Mouse (Mus musculus) intestine, embryonic 16.5 days (tissue): ENCODE results near the gene Lhx8. TPM values are rescaled to one million over a fixed set of nuclear protein-coding genes. Genes with fewer than 3 reads are reported as not detected.

ENCODE experiments used
- ATAC-seq: fragments of 200-750 bp; cut with Nextera tagmentation; 2 replicates; pipeline ENCODE4 v1.8.0; 2017; ENCODE audit warnings: moderate TSS enrichment, moderate library complexity
- H3K27ac ChIP-seq: fragments of 300-500 bp; sonication (generic); 2 replicates; pipeline ENCODE4 v1.5.1; 2014; ENCODE audit warnings: mild to moderate bottlenecking, low read length
- H3K27me3 ChIP-seq: fragments of 300-500 bp; sonication (generic); replicated peaks from 2 replicates; pipeline ENCODE4 v1.6.1; 2014; ENCODE audit warnings: low read length, control low read depth, mixed read lengths; ENCODE audit not compliant: control insufficient read depth, insufficient read depth
- H3K36me3 ChIP-seq: fragments of 300-500 bp; sonication (generic); 2 replicates; pipeline ENCODE4 v1.6.1; 2014; ENCODE audit warnings: low read length, control low read depth; ENCODE audit not compliant: control insufficient read depth, insufficient read depth
- H3K4me1 ChIP-seq: fragments of 300-500 bp; sonication (generic); 2 replicates; pipeline ENCODE4 v1.6.1; 2014; ENCODE audit warnings: low read length, control low read depth, mixed read lengths; ENCODE audit not compliant: control insufficient read depth, insufficient read depth
- H3K4me2 ChIP-seq: fragments of 300-500 bp; sonication (generic); 2 replicates; pipeline ENCODE4 v1.6.1; 2014; ENCODE audit warnings: low read depth, low read length, control low read depth
- H3K4me3 ChIP-seq: fragments of 300-500 bp; sonication (generic); 2 replicates; pipeline ENCODE4 v1.5.1; 2014; ENCODE audit warnings: mild to moderate bottlenecking, low read length
- H3K9ac ChIP-seq: fragments of 300-500 bp; sonication (generic); 2 replicates; pipeline ENCODE4 v1.6.1; 2014; ENCODE audit warnings: low read depth, low read length
- H3K9me3 ChIP-seq: fragments of 300-500 bp; sonication (generic); 2 replicates; pipeline ENCODE4 v1.6.1; 2016; ENCODE audit warnings: low read length, control low read depth; ENCODE audit not compliant: control insufficient read depth
- WGBS: fragments of 180-500 bp; shearing (Covaris S2); extraction: QIAGEN DNeasy Blood & Tissue Kit; methylation state at CpG from one replicate; pipeline ENCODE4 v1.1.7; 2014; 5-methylcytosine and 5-hydroxymethylcytosine counted together
- polyA plus RNA-seq: library from polyadenylated mRNA; unstranded; fragments of >200 nt; fragmentation: Nextera tagmentation; extraction: Ambion mirVana; gene quantifications from 2 replicates; pipeline ENCODE4 v1.2.1, GENCODE M21; 2015

Gene Lhx8
- polyA plus RNA-seq, 1 experiment from 2014 or later, result not detected

DNA sequence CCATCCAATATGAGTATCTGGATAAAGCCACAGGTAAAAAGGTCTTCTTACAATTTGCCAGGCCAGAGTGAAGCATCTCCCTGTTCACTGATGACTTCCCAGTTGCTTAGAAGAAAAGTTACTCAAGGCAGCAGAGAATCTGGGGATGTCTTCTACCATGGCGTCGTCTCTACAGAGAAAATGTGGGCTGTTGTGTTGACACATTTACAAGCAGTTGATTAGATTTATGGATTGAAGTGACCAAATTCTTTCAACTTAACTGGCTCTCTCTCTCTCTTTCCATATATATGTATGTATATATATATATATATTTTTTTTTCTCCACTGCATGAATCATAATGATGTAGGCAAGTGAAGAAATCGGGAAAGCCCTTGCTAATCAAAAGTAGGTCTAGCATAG lies 55.8 kb downstream of the Lhx8 start:
- no peak for ATAC-seq
- no peaks in the 10 kb centered on the region for H3K4me1 ChIP-seq
- WGBS, result 58% methylated on average over 3 of the region's 3 CpGs

DNA sequence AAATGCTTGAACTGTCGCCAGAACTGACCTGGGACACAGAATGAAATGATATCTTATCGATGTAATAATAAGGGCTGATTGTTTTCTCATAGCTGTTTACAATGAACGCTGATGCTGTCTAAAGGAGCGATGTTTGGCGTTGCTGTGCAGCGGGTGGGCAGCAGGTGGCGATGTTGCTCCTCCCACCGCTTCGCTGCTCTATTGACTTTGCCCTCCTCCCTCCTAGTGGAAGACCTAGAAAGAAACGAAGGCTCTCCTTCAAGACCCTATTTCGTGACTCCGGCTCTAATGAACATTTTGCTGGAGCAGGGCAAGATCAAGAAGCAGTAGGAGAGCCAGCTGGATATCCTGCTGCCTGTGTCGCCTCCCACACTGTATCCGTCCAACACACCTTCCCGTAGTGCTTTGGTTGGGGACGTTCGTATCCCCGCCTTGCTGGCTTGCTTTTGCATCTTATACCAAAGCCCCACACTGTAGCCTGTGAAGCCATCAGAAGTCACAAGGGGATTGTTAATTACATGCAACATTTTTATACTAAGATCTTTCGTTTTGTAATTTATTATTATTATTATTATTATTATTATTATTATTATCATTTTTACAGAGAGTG lies 60.6 kb downstream of the Lhx8 start:
- Histone ChIP-seq H3K4me1 (no peaks in the 10 kb centered on the region), H3K27me3 (no peaks in the 10 kb centered on the region; the same call in 1 of the 2 replicates), H3K4me2 (peak overlapping the region; percentile 60), H3K36me3 (no peaks in the 10 kb centered on the region), H3K27ac (no peak overlapping the region), H3K4me3 (no peak overlapping the region), H3K9me3 (no peaks in the 10 kb centered on the region), H3K9ac (no peak overlapping the region)
- WGBS, result 17% methylated on average over 19 of the region's 19 CpGs
- peak; percentile 66 for ATAC-seq

More for the DNA sequence above, 55.8 kb downstream of the Lhx8 start:
- no peak overlapping the region for H3K9ac ChIP-seq
- H3K4me2 ChIP-seq, result no peak overlapping the region
- H3K4me3 ChIP-seq, result no peak overlapping the region
- no peak overlapping the region for H3K27ac ChIP-seq
- no peaks in the 10 kb centered on the region for H3K36me3 ChIP-seq
- no peaks in the 10 kb centered on the region; the same call in 1 of the 2 replicates for H3K27me3 ChIP-seq
- H3K9me3 ChIP-seq, result no peaks in the 10 kb centered on the region

DNA sequence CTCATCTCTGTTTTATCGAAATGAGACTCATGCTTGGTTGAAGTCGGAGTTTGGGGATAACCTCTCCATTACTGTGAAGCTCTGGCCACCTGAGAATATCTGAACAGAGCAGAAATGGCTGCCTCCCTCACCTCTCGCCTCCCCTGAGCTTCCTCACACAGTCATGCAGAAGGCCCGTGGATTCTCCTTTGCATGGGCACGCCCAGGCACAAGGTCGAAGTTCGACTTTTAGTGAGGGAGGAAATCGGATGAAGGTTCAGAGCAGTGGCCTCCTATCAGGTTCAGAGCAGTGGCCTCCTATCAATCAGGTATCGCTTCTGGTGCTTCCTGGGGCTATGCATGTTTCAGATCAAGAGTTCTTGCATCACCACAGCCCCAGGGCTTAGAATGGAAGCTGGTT lies 62.1 kb downstream of the Lhx8 start:
- Histone ChIP-seq H3K4me2 (no peak overlapping the region), H3K9me3 (no peaks in the 10 kb centered on the region), H3K4me1 (no peaks in the 10 kb centered on the region), H3K4me3 (no peak overlapping the region), H3K9ac (no peak overlapping the region), H3K36me3 (no peaks in the 10 kb centered on the region), H3K27ac (no peak overlapping the region), H3K27me3 (no peaks in the 10 kb centered on the region; the same call in 1 of the 2 replicates)
- peak; percentile 90 for ATAC-seq
- WGBS, result 69% methylated on average over 9 of the region's 9 CpGs

DNA sequence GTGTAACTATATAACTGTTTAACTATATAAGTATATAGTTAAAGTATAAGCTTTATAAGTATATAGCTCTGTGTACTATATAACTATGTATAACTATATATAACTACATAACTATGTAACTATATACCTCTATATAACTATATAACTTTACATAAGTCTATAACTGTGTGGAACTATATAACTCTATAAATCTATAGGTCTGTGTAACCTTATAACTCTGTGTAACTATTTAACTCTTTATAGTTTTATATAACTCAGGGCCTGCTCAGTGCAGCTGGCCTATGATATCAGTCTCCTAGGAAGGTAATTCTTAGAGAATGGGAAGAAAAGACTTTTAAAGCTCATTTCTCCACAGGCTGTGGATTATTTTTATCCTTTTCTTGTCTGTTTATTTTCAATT lies 73.1 kb downstream of the Lhx8 start:
- no peaks in the 10 kb centered on the region for H3K4me1 ChIP-seq
- H3K4me2 ChIP-seq, result no peak overlapping the region
- H3K9me3 ChIP-seq, result no peaks in the 10 kb centered on the region
- no peak overlapping the region for H3K9ac ChIP-seq
- no peaks in the 10 kb centered on the region for H3K36me3 ChIP-seq
- no peaks in the 10 kb centered on the region for H3K27me3 ChIP-seq
- H3K27ac ChIP-seq, result no peak overlapping the region
- H3K4me3 ChIP-seq, result no peak overlapping the region
- ATAC-seq, result no peak
